ENCODE assay signal across 1 mouse cellular context in the genomic region with DNA sequence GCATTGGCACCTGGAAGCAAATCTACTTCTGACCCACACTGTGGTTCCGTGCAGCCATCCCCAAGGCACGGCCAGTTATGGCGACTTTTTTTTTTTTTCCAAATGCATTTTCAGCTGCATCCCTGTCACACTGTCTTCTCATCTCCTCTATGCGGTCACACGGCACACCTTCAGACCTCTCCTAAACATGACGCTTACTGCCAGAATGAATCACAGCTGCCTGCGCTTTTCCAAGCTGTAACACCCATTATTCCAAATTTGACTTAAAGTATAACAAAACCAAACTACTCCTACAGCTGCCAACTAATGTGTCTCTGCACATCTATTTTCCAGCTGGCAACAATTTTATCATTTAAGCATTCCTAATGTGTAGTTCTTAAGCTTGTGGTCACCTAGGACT.
TF ChIP-seq lines count a peak whose summit lies in the region.

No protein-coding gene starts in this region.

TF ChIP-seq in CH12.LX, 34 proteins besides CTCF, POLR2A, EP300 and RAD21 (continued from another document):
- TF ChIP-seq USF2 (conservative IDR thresholded peaks at IDR 0.05; ENCODE audit: low read depth, low read length) (no peak), SMC3 (IDR thresholded peaks at IDR 0.05; ENCODE audit: low read depth, low read length) (no peak), IRF4 (IDR thresholded peaks at IDR 0.05; ENCODE audit: low read depth, low read length) (no peak), RCOR1 (conservative IDR thresholded peaks at IDR 0.05; ENCODE audit: low read depth, low read length) (no peak), MAZ (IDR thresholded peaks at IDR 0.05; ENCODE audit: low read depth, low read length) (no peak), PAX5 (IDR thresholded peaks at IDR 0.05; ENCODE audit: low read length) (no peak), BHLHE40 (IDR thresholded peaks at IDR 0.05; ENCODE audit: low read depth, low read length) (no peak), MEF2A (IDR thresholded peaks at IDR 0.05; ENCODE audit: borderline replicate concordance, low read depth, low read length) (no peak), SIN3A (IDR thresholded peaks at IDR 0.05; ENCODE audit: low read length) (no peak)
TF ChIP-seq in CH12.LX: peak in this region for 0.
